Mouse (Mus musculus) embryonic facial prominence, embryonic 10.5 days (tissue): Measurements from ENCODE around the gene Emc7. TPM values are rescaled to one million over a fixed set of nuclear protein-coding genes. Genes with fewer than 3 reads are reported as not detected.

Experiments used
- DNase-seq: peaks from one replicate; pipeline ENCODE4 v3.0.0-alpha.2; 2017; ENCODE audit warnings: low spot score
- H3K27ac ChIP-seq: fragments of 300-500 bp; sonication (generic); replicated peaks from 2 replicates; pipeline ENCODE4 v1.5.1; 2016; ENCODE audit warnings: mild to moderate bottlenecking
- H3K27me3 ChIP-seq: fragments of 300-500 bp; sonication (generic); replicated peaks from 2 replicates; pipeline ENCODE4 v1.6.1; 2016; ENCODE audit warnings: low read depth, mild to moderate bottlenecking; ENCODE audit not compliant: poor library complexity, severe bottlenecking
- H3K36me3 ChIP-seq: fragments of 300-500 bp; sonication (generic); replicated peaks from 2 replicates; pipeline ENCODE4 v1.6.1; 2016; ENCODE audit warnings: mild to moderate bottlenecking, moderate library complexity
- H3K4me1 ChIP-seq: fragments of 300-500 bp; sonication (generic); 2 replicates; pipeline ENCODE4 v1.6.1; 2016
- H3K4me3 ChIP-seq: fragments of 300-500 bp; sonication (generic); 2 replicates; pipeline ENCODE4 v1.5.1; 2016; ENCODE audit warnings: mild to moderate bottlenecking, moderate library complexity
- H3K9me3 ChIP-seq: fragments of 300-500 bp; sonication (generic); 2 replicates; pipeline ENCODE4 v1.6.1; 2016; ENCODE audit warnings: mild to moderate bottlenecking
- WGBS: fragments of 180-500 bp; shearing (Covaris S2); methylation state at CpG from one replicate; pipeline ENCODE4 v1.1.7; 2016; 5-methylcytosine and 5-hydroxymethylcytosine counted together
- polyA plus RNA-seq: library from polyadenylated mRNA; unstranded; fragments of >200 nt; fragmentation: Nextera tagmentation; extraction: Ambion mirVana; gene quantifications from 2 replicates; pipeline ENCODE4 v1.2.1, GENCODE M21; 2016

Emc7 gene
- polyA plus RNA-seq, 1 experiment from 2014 or later = 10.0 TPM

- DNase-seq = no peak
- Histone ChIP-seq H3K27me3 (no peaks in the 10 kb centered on the region), H3K36me3 (no peaks in the 10 kb centered on the region), H3K4me3 (no peak overlapping the region), H3K4me1 (no peaks in the 10 kb centered on the region), H3K27ac (no peak overlapping the region), H3K9me3 (no peaks in the 10 kb centered on the region)
- WGBS = 91% methylated on average over 1 of the region's 1 CpGs
These were observed 52.6 kb downstream of the Emc7 start for GRCm38 (mm10) chr2:112507444-112507843.

GRCm38 (mm10) chr2:112510140-112510539 lies 55.3 kb downstream of the Emc7 start:
- WGBS = 86% methylated on average over 4 of the region's 4 CpGs
- H3K4me1 ChIP-seq = no peaks in the 10 kb centered on the region
- DNase-seq = no peak
- no peak overlapping the region for H3K27ac ChIP-seq
- H3K27me3 ChIP-seq = no peaks in the 10 kb centered on the region
- no peak overlapping the region for H3K4me3 ChIP-seq
- no peaks in the 10 kb centered on the region for H3K36me3 ChIP-seq
- H3K9me3 ChIP-seq = no peaks in the 10 kb centered on the region

- Histone ChIP-seq H3K9me3 (no peaks in the 10 kb centered on the region), H3K27me3 (no peaks in the 10 kb centered on the region), H3K36me3 (no peaks in the 10 kb centered on the region), H3K4me3 (no peak overlapping the region), H3K27ac (no peak overlapping the region), H3K4me1 (no peaks in the 10 kb centered on the region)
- no peak for DNase-seq
- WGBS = 93% methylated on average over 1 of the region's 1 CpGs
These were observed 58.2 kb downstream of the Emc7 start for GRCm38 (mm10) chr2:112513036-112513435.

GRCm38 (mm10) chr2:112516728-112517127 lies 61.9 kb downstream of the Emc7 start:
- Histone ChIP-seq H3K9me3 (no peaks in the 10 kb centered on the region), H3K27me3 (no peaks in the 10 kb centered on the region), H3K36me3 (no peaks in the 10 kb centered on the region), H3K27ac (no peak overlapping the region), H3K4me1 (no peaks in the 10 kb centered on the region), H3K4me3 (no peak overlapping the region)
- WGBS = 82% methylated on average over 3 of the region's 3 CpGs
- DNase-seq = no peak

- 90% methylated on average over 3 of the region's 3 CpGs for WGBS
- no peak for DNase-seq
These were observed 62.4 kb downstream of the Emc7 start for GRCm38 (mm10) chr2:112517218-112517617.

GRCm38 (mm10) chr2:112518541-112518940 lies 63.7 kb downstream of the Emc7 start:
- Histone ChIP-seq H3K36me3 (no peaks in the 10 kb centered on the region), H3K9me3 (no peaks in the 10 kb centered on the region), H3K4me1 (no peaks in the 10 kb centered on the region), H3K4me3 (no peak overlapping the region), H3K27ac (no peak overlapping the region), H3K27me3 (no peaks in the 10 kb centered on the region)
- DNase-seq = no peak

More at GRCm38 (mm10) chr2:112517218-112517617, 62.4 kb downstream of the Emc7 start:
- Histone ChIP-seq H3K4me3 (no peak overlapping the region), H3K4me1 (no peaks in the 10 kb centered on the region), H3K9me3 (no peaks in the 10 kb centered on the region), H3K36me3 (no peaks in the 10 kb centered on the region), H3K27me3 (no peaks in the 10 kb centered on the region), H3K27ac (no peak overlapping the region)

- no peak for DNase-seq
- H3K27me3 ChIP-seq = no peaks in the 10 kb centered on the region
- H3K9me3 ChIP-seq = no peaks in the 10 kb centered on the region
- 84% methylated on average over 4 of the region's 4 CpGs for WGBS
- no peaks in the 10 kb centered on the region for H3K4me1 ChIP-seq
- H3K36me3 ChIP-seq = no peaks in the 10 kb centered on the region
- no peak overlapping the region for H3K27ac ChIP-seq
- H3K4me3 ChIP-seq = no peak overlapping the region
These were observed 66.0 kb downstream of the Emc7 start for GRCm38 (mm10) chr2:112520526-112521482.

Other genes with a start within 250 kb of the Emc7 start
- gene Lpcat4, start 215.5 kb upstream of the Emc7 start, polyA plus RNA-seq = 13.1 and 14.0 TPM in 2 replicates
- 0.10 TPM in 1 of 2 replicates, not detected in the other for gene Nutm1, start 195.7 kb upstream of the Emc7 start, polyA plus RNA-seq
- 220 and 238 TPM in 2 replicates for gene Nop10, start 193.1 kb upstream of the Emc7 start, polyA plus RNA-seq
- gene Slc12a6, start 189.2 kb upstream of the Emc7 start, polyA plus RNA-seq = 8.2 and 9.7 TPM in 2 replicates
- gene Gm21985, start 188.7 kb upstream of the Emc7 start, polyA plus RNA-seq = not detected in 2 replicates
- gene Emc4, start 87.0 kb upstream of the Emc7 start, polyA plus RNA-seq = 112 and 113 TPM in 2 replicates
- 43.6 and 44.2 TPM in 2 replicates for gene Katnbl1, start 75.8 kb upstream of the Emc7 start, polyA plus RNA-seq
- gene Chrm5, start 25.8 kb downstream of the Emc7 start, polyA plus RNA-seq = not detected in 2 replicates
- 8.1 TPM in 2 replicates for gene Aven, start 38.0 kb downstream of the Emc7 start, polyA plus RNA-seq